Mouse (Mus musculus) ES-Bruce4 (cell line): ENCODE data around the gene Pars2. TPM values are rescaled to one million over a fixed set of nuclear protein-coding genes. Genes with fewer than 3 reads are reported as not detected.

Experiments used
- H3K27ac ChIP-seq: 2 replicates; pipeline ENCODE4 v1.5.1; 2012; ENCODE audit warnings: low read length, inconsistent platforms; ENCODE audit not compliant: insufficient read depth
- H3K27me3 ChIP-seq: 2 replicates; pipeline ENCODE4 v1.6.1; 2012; ENCODE audit warnings: mild to moderate bottlenecking, low read length, inconsistent platforms; ENCODE audit not compliant: control insufficient read depth, poor library complexity, insufficient read depth, severe bottlenecking
- H3K36me3 ChIP-seq: 2 replicates; pipeline ENCODE4 v1.6.1; 2012; ENCODE audit warnings: inconsistent platforms, mild to moderate bottlenecking, low read length, moderate library complexity; ENCODE audit not compliant: control insufficient read depth, poor library complexity, insufficient read depth, severe bottlenecking
- H3K4me1 ChIP-seq: one replicate; pipeline ENCODE4 v1.8.1; 2011; ENCODE audit warnings: low read length; ENCODE audit not compliant: control insufficient read depth, insufficient read depth
- H3K4me3 ChIP-seq: 2 replicates; pipeline ENCODE4 v1.5.1; 2011; ENCODE audit warnings: low read depth, mild to moderate bottlenecking, low read length
- H3K9ac ChIP-seq: 2 replicates; pipeline ENCODE4 v1.6.1; 2012; ENCODE audit warnings: low read depth, mild to moderate bottlenecking, inconsistent platforms; ENCODE audit not compliant: poor library complexity, severe bottlenecking
- H3K9me3 ChIP-seq: replicated peaks from 2 replicates; pipeline ENCODE4 v1.6.1; 2012; ENCODE audit warnings: mild to moderate bottlenecking, low read length, inconsistent platforms; ENCODE audit not compliant: control insufficient read depth, poor library complexity, insufficient read depth, severe bottlenecking
- CTCF ChIP-seq: IDR thresholded peaks from one replicate; pipeline ENCODE4 v1.8.1; 2011; ENCODE audit warnings: low read depth, low read length
- EP300 ChIP-seq: IDR thresholded peaks from 2 replicates; pipeline ENCODE4 v1.6.1; 2011; ENCODE audit warnings: low read depth, low read length; ENCODE audit not compliant: insufficient read depth
- POLR2A ChIP-seq: IDR thresholded peaks from one replicate; pipeline ENCODE4 v1.8.1; 2011; ENCODE audit warnings: low read length; ENCODE audit not compliant: insufficient read depth
- polyA plus RNA-seq: library from polyadenylated mRNA; stranded (reverse); fragments of >200 nt; gene quantifications from 2 replicates; pipeline ENCODE4 v1.2.4, GENCODE M21; 2011; ENCODE audit warnings: low read depth; ENCODE audit not compliant: missing spikeins, insufficient read depth, insufficient read length

The Pars2 gene
- polyA plus RNA-seq, 1 experiment: 10.0 TPM

DNA sequence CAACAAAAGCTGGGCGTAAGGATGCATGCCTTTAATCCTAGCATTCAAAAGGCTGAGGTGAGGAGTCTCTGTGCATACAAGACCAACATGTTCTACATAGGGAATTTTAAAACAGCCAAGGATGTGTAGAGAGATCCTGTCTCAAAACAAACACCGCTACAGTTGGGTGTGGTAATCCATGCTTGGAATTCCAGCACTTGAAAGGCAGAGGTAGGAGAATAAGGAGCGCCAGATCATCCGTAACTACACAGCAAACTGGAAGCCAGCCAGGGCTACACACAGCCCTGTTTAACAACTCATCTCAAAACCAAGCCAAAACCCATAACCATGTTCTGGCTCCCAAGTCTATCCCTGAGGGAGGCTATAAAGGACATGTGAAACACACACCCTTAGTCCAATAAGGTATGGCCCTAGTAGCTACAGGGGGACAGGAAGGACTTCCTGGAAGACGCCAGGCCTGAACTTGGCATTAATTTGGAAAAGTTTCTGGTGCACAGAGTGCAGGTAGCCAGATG is 13.1 kb downstream of the Pars2 start:
- Histone ChIP-seq H3K9ac (no peak overlapping the region), H3K27me3 (no peaks in the 10 kb centered on the region), H3K9me3 (no peaks in the 10 kb centered on the region), H3K4me3 (no peak overlapping the region), H3K4me1 (no peaks in the 10 kb centered on the region), H3K27ac (no peak overlapping the region), H3K36me3 (peaks cover 24% of the 10 kb centered on the region)
- TF ChIP-seq EP300: no peak

- Histone ChIP-seq H3K4me1 (no peaks in the 10 kb centered on the region), H3K4me3 (no peak overlapping the region), H3K36me3 (peaks cover 28% of the 10 kb centered on the region), H3K27ac (no peak overlapping the region), H3K9ac (no peak overlapping the region), H3K27me3 (no peaks in the 10 kb centered on the region), H3K9me3 (no peaks in the 10 kb centered on the region)
- TF ChIP-seq POLR2A: no peak
- TF ChIP-seq EP300: no peak
- no peak for TF ChIP-seq CTCF
These were observed 13.8 kb downstream of the Pars2 start for GRCm38 (mm10) chr4:106664697-106665096.

DNA sequence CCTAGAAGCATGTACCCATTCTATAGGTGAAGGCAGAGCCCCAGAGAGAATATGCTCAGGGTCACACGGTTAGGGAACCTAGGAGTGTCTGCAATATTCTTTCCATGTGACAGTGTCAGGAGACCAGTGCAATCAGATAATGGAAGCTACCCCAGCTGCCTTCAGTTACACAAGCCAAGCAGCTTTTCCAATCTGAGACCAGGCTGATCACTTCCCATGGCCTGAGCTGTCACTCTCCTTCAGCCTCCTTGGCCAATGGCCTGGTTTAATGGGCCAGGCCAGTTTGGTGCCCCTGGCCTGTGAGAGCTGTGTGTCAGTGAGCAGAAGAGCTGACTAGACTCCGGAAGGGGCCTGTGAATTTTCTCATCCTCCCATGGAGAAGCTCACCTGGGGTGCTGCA is 14.4 kb downstream of the Pars2 start:
- no peak overlapping the region for H3K4me3 ChIP-seq
- no peaks in the 10 kb centered on the region for H3K27me3 ChIP-seq
- TF ChIP-seq POLR2A: no peak
- no peak for TF ChIP-seq CTCF
- TF ChIP-seq EP300: no peak
- no peak overlapping the region for H3K9ac ChIP-seq
- no peaks in the 10 kb centered on the region for H3K4me1 ChIP-seq
- peaks cover 33% of the 10 kb centered on the region for H3K36me3 ChIP-seq
- no peak overlapping the region for H3K27ac ChIP-seq
- no peaks in the 10 kb centered on the region for H3K9me3 ChIP-seq

DNA sequence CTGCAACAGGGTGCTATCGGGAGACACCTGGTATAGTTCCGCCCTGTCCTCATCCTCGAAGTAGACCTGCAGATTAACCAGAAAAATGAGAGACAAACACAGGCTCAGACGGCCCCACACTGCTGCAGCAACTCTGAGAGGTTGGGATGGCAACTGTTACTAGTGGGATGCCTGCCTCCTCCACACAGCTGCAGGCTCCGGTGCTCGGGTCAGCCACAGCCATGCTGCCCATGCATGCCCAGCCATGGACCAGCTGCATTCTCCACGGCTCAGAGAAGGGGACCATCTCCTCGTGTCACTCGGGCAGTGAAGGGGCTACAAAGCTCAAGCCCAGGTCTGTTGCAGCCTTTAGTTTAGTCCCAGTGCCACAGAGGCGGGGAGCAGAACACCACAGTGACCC is 14.8 kb downstream of the Pars2 start:
- Histone ChIP-seq H3K9me3 (no peaks in the 10 kb centered on the region), H3K27ac (no peak overlapping the region), H3K4me3 (no peak overlapping the region), H3K36me3 (peaks cover 37% of the 10 kb centered on the region), H3K4me1 (no peaks in the 10 kb centered on the region), H3K9ac (no peak overlapping the region), H3K27me3 (no peaks in the 10 kb centered on the region)
- no peak for TF ChIP-seq POLR2A
- no peak for TF ChIP-seq CTCF
- no peak for TF ChIP-seq EP300

DNA sequence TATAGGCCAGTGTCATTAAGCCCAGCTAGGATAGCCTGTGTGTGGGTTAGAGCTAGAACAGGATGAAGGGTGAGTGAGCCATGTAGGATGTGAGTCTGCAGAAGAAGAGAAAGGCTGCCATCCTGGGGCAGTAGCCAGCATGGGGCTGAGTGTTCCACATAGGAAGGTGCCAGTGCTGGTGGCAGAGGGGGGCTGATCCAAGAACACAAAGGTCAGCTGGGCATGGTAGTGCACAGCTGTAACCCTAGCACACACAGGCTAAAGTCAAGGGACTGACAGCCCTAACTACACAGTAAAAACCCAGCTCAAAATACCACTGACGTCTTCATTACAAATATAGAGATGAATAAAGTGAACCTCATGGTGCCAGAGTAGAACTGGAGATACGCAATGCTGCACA is 15.7 kb downstream of the Pars2 start:
- Histone ChIP-seq H3K9ac (no peak overlapping the region), H3K4me1 (no peaks in the 10 kb centered on the region), H3K4me3 (no peak overlapping the region), H3K27ac (no peak overlapping the region), H3K9me3 (no peaks in the 10 kb centered on the region), H3K27me3 (no peaks in the 10 kb centered on the region), H3K36me3 (peaks cover 42% of the 10 kb centered on the region)
- TF ChIP-seq POLR2A (no peak), CTCF (no peak), EP300 (no peak)

DNA sequence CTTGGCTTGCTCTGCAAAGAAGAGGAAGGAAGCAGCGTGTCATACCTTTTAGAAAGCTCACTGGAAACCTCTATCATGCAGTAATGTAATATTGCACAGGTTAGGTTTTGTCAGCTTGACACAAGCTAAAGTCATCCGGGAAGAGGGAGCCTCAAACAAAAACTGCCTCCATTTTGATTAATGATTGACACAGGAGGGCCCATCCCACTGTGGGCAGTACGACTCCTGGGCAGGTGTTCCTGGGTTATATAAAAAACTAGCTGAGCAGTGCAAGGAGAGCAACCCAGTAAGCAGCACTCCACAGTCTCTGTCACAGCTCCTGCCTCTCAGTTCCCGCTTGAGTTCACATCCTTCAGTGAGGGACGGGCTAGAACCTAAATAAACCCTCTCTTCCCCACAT is 25.9 kb downstream of the Pars2 start:
- no peak for TF ChIP-seq EP300
- TF ChIP-seq POLR2A: no peak
- no peak for TF ChIP-seq CTCF
- Histone ChIP-seq H3K9ac (no peak overlapping the region), H3K27ac (no peak overlapping the region), H3K4me3 (no peak overlapping the region), H3K36me3 (peaks cover 34% of the 10 kb centered on the region), H3K4me1 (no peaks in the 10 kb centered on the region), H3K9me3 (no peaks in the 10 kb centered on the region), H3K27me3 (no peaks in the 10 kb centered on the region)

- H3K9me3 ChIP-seq: no peaks in the 10 kb centered on the region
- peak; percentile 68; the same call in 1 of the 2 replicates for TF ChIP-seq EP300
- TF ChIP-seq CTCF: no peak
These were observed 27.7 kb downstream of the Pars2 start, which contains the start of gene Ttc4 for GRCm38 (mm10) chr4:106678442-106679118. Ttc4 (minus strand) TSS chr4:106678944.

More at GRCm38 (mm10) chr4:106678442-106679118, 27.7 kb downstream of the Pars2 start, which contains the start of gene Ttc4:
- Histone ChIP-seq H3K27me3 (no peaks in the 10 kb centered on the region), H3K4me1 (no peaks in the 10 kb centered on the region), H3K4me3 (peak within 1 kb of the TSS; percentile 78), H3K36me3 (peaks cover 22% of the 10 kb centered on the region), H3K9ac (peak within 1 kb of the TSS; percentile 77), H3K27ac (no peak within 1 kb of the TSS)
